Mouse (Mus musculus): ENCODE measurements around the gene Dmkn. TPM values are rescaled to one million over a fixed set of nuclear protein-coding genes. Genes with fewer than 3 reads are reported as not detected.

The Dmkn gene
- polyA plus RNA-seq, 1 experiment from 2014 or later, result 74.3 TPM

DNA sequence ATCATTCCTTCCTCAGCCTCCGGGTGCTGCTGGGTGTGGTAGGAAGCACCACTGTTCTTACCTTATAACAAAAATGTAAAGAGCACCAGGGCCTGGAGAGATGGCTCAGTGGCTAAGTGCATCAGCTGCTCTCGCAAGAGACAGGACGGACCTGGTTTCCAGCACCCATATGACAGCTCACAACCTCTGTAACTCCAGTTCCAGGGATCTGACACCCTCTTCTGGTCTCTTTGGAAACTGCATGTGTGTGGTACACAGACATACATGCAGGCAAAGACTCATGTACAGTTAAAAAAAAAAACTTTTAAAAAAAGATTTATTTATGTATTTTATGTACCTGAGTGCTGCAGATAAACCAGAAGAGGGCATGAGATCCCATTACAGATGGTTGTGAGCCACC is 39.7 kb downstream of the Dmkn start:
- 90% methylated on average over 3 of the region's 3 CpGs for WGBS
- no peak; the same call in 1 of the 2 replicates for TF ChIP-seq CTCF (IDR thresholded peaks at IDR 0.05)
- TF ChIP-seq EP300 (IDR thresholded peaks at IDR 0.05), result no peak
- Histone ChIP-seq H3K9me3 (ENCODE audit: low read length) (no peaks in the 10 kb centered on the region), H3K36me3 (ENCODE audit: insufficient read depth, low read length) (no peaks in the 10 kb centered on the region), H3K4me3 (ENCODE audit: low read depth, low read length) (no peak overlapping the region), H3K4me2 (replicated peaks; ENCODE audit: low read depth, low read length) (no peak overlapping the region), H3K27ac (ENCODE audit: low read length) (no peak overlapping the region), H3K4me1 (ENCODE audit: insufficient read depth, low read depth, low read length) (no peaks in the 10 kb centered on the region), H3K9ac (replicated peaks; ENCODE audit: low read depth) (no peak overlapping the region), H3K27me3 (replicated peaks; ENCODE audit: insufficient read depth, low read length) (no peaks in the 10 kb centered on the region)
- no peak for DNase-seq (ENCODE audit: low spot score)
- no peak for ATAC-seq

DNA sequence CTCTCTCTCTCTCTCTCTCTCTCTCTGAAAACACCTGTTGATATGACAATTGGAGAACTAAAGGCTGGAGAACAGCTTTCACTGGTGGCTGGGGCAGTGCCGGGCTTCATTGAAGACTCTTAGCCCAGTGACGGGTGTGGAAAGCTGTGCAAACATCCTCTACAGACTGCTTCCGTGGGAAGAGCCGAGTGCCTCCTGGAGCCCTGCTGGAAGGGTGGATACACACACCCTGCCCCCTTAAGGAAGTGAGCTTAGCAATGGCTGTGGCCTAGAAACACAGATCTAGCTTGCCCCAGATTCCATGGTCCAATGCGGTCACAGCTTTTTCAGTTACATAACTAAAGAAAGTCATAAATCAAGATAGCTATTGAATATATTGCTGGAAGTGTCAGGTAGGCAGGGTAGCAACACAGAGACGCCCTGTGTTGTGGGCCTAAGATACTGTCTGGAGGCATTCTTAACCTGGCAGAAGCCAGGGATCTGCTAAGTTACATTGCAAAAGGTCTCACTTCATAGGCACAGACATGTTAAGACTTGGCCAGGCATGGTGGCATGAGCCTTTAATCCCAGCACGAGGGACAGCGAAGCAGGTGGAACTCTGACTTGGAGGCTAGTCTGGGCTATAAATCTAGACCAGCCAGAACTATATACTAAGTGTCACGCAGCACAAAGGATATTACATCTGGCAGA is 40.6 kb downstream of the Dmkn start:
- WGBS, result 63% methylated on average over 9 of the region's 9 CpGs
- no peaks in the 10 kb centered on the region for H3K4me1 ChIP-seq (ENCODE audit: insufficient read depth, low read depth, low read length)
- H3K9me3 ChIP-seq (ENCODE audit: low read length), result no peaks in the 10 kb centered on the region
- no peak overlapping the region for H3K4me3 ChIP-seq (ENCODE audit: low read depth, low read length)
- no peaks in the 10 kb centered on the region for H3K27me3 ChIP-seq (replicated peaks; ENCODE audit: insufficient read depth, low read length)
- ATAC-seq (peak; percentile 93), DNase-seq (ENCODE audit: low spot score) (peak; percentile 82)
- H3K36me3 ChIP-seq (ENCODE audit: insufficient read depth, low read length), result no peaks in the 10 kb centered on the region
- peak overlapping the region; percentile 21; the same call in 1 of the 2 replicates for H3K27ac ChIP-seq (ENCODE audit: low read length)
- no peak overlapping the region for H3K9ac ChIP-seq (replicated peaks; ENCODE audit: low read depth)
- TF ChIP-seq CTCF (IDR thresholded peaks at IDR 0.05) (no peak; the same call in 1 of the 2 replicates), EP300 (IDR thresholded peaks at IDR 0.05) (no peak)
- H3K4me2 ChIP-seq (replicated peaks; ENCODE audit: low read depth, low read length), result no peak overlapping the region

DNA sequence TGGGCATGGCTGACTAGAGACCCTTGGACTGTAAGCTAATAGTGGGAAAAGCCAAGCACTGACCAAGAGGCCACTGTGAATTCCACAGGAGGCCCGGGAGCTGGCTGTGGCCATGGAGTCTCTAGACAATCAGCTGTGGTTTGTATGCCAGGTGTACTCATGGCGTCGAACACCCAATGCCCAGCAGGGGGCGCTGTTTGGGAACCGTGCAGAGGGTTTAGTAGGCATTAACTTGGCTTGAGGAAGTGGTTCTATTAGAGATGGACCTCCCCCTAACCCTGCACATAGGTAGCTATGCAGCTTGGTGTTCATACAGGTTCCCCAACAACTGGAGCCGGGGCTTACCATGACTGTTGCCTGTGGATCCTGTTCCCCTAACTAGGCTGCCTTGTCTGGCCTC is 42.4 kb downstream of the Dmkn start:
- no peak overlapping the region for H3K9ac ChIP-seq (replicated peaks; ENCODE audit: low read depth)
- WGBS, result 49% methylated on average over 6 of the region's 6 CpGs
- ATAC-seq, result 0 out of 2 replicates have a peak, but pooled peaks have one; percentile 5

DNA sequence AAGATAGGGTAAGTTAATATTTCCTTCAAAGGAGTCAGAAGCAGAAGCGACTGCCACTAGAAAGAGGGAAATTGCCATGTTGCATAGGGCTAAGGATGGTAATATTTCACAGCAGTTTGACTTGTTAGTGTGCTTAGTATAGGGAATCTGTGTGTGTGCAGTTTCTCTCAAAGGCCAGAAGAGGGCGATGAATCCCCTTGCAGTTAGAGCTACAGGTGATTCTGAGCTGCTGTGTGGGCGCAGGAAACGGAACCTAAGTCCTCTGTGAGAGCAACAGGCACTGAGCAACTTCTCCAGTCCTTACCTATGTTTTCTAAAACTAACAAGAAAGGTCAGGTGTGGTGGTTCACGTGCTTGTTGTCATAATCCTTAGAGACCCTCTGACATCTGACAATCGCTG is 46.8 kb downstream of the Dmkn start:
- Histone ChIP-seq H3K4me2 (replicated peaks; ENCODE audit: low read depth, low read length) (no peak overlapping the region), H3K36me3 (ENCODE audit: insufficient read depth, low read length) (no peaks in the 10 kb centered on the region), H3K9me3 (ENCODE audit: low read length) (no peaks in the 10 kb centered on the region), H3K27me3 (replicated peaks; ENCODE audit: insufficient read depth, low read length) (no peaks in the 10 kb centered on the region), H3K4me3 (ENCODE audit: low read depth, low read length) (no peak overlapping the region), H3K9ac (replicated peaks; ENCODE audit: low read depth) (no peak overlapping the region), H3K27ac (ENCODE audit: low read length) (no peak overlapping the region), H3K4me1 (ENCODE audit: insufficient read depth, low read depth, low read length) (no peaks in the 10 kb centered on the region)
- TF ChIP-seq EP300 (IDR thresholded peaks at IDR 0.05), result no peak
- peak; percentile 39 for TF ChIP-seq CTCF (IDR thresholded peaks at IDR 0.05)
- DNase-seq (ENCODE audit: low spot score), result no peak
- no peak for ATAC-seq
- 53% methylated on average over 6 of the region's 6 CpGs for WGBS

More for the DNA sequence above, 42.4 kb downstream of the Dmkn start:
- Histone ChIP-seq H3K27me3 (replicated peaks; ENCODE audit: insufficient read depth, low read length) (no peaks in the 10 kb centered on the region), H3K36me3 (ENCODE audit: insufficient read depth, low read length) (no peaks in the 10 kb centered on the region), H3K9me3 (ENCODE audit: low read length) (no peaks in the 10 kb centered on the region), H3K4me3 (ENCODE audit: low read depth, low read length) (no peak overlapping the region), H3K27ac (ENCODE audit: low read length) (no peak overlapping the region), H3K4me2 (replicated peaks; ENCODE audit: low read depth, low read length) (no peak overlapping the region), H3K4me1 (ENCODE audit: insufficient read depth, low read depth, low read length) (no peaks in the 10 kb centered on the region)
- TF ChIP-seq EP300 (IDR thresholded peaks at IDR 0.05) (no peak), CTCF (IDR thresholded peaks at IDR 0.05) (peak; percentile 62)
- DNase-seq (ENCODE audit: low spot score), result peak; percentile 30

DNA sequence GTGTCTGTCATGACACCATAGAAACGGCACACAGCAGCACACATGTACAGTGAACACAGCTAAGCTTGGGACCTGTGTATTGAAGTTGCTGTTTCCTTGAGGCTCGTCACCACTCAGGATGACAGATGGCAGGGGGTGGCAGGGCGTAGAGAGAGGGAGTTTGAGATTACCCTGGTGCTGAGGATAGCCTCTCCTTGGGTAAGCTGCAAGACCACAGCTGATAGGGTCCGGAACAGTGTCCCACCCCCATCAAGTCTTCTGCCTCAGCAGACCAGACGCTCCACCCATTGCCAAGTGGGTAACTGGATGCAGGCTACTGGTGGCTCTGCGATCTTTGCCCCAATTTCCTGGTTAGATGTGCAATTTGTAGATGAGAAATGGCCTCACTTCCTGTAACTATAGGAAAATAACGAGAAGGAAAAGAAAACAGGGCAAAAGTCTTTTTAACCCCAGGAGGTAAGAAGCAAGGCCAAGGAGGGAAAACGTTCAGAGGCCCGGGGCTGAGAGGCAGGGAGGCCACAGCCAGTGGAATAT is 48.3 kb downstream of the Dmkn start:
- Histone ChIP-seq H3K4me1 (ENCODE audit: insufficient read depth, low read depth, low read length) (no peaks in the 10 kb centered on the region), H3K9me3 (ENCODE audit: low read length) (no peaks in the 10 kb centered on the region), H3K27me3 (replicated peaks; ENCODE audit: insufficient read depth, low read length) (no peaks in the 10 kb centered on the region), H3K9ac (replicated peaks; ENCODE audit: low read depth) (no peak overlapping the region), H3K36me3 (ENCODE audit: insufficient read depth, low read length) (no peaks in the 10 kb centered on the region), H3K27ac (ENCODE audit: low read length) (no peak overlapping the region), H3K4me2 (replicated peaks; ENCODE audit: low read depth, low read length) (no peak overlapping the region), H3K4me3 (ENCODE audit: low read depth, low read length) (no peak overlapping the region)
- ATAC-seq (peak; percentile 23; the same call in 1 of the 2 replicates), DNase-seq (ENCODE audit: low spot score) (peak; percentile 26)
- no peak for TF ChIP-seq CTCF (IDR thresholded peaks at IDR 0.05)
- TF ChIP-seq EP300 (IDR thresholded peaks at IDR 0.05), result no peak
- 38% methylated on average over 9 of the region's 9 CpGs for WGBS

DNA sequence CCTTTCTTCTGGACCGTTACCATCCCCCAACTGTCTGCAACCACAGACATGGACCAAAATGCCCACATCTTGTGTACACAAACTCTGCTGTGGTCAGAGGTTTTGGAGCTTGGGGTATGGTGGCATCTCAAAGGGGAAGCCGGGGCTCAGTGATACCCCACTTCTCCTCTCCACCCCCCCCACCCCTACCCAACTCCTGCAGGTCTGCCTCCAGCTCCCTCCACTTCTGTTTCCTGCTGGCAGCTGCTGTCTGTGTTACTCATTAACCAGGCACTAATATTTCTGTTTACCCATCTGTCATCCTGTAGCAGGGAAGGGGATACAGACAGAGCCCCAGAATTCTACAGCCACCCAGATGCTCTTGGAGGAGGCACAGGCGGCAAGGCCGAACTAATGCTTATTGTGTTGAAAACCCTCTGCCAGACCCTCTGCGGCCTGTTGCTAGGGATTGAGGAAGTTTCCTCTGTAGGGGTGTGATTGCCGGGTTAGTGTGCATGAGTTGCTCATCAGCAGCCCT is 48.8 kb downstream of the Dmkn start:
- ATAC-seq (0 out of 2 replicates have a peak, but pooled peaks have one; percentile 25), DNase-seq (ENCODE audit: low spot score) (peak; percentile 19)
- Histone ChIP-seq H3K27ac (ENCODE audit: low read length) (0 out of 2 replicates have a peak overlapping the region, but pooled peaks have one; percentile 11), H3K9ac (replicated peaks; ENCODE audit: low read depth) (no peak overlapping the region), H3K4me2 (replicated peaks; ENCODE audit: low read depth, low read length) (no peak overlapping the region), H3K36me3 (ENCODE audit: insufficient read depth, low read length) (no peaks in the 10 kb centered on the region), H3K27me3 (replicated peaks; ENCODE audit: insufficient read depth, low read length) (no peaks in the 10 kb centered on the region), H3K4me3 (ENCODE audit: low read depth, low read length) (no peak overlapping the region), H3K4me1 (ENCODE audit: insufficient read depth, low read depth, low read length) (no peaks in the 10 kb centered on the region), H3K9me3 (ENCODE audit: low read length) (no peaks in the 10 kb centered on the region)
- 43% methylated on average over 6 of the region's 6 CpGs for WGBS
- TF ChIP-seq CTCF (IDR thresholded peaks at IDR 0.05), result no peak
- TF ChIP-seq EP300 (IDR thresholded peaks at IDR 0.05), result no peak
